Mouse (Mus musculus): ENCODE data around the gene Ptcd1. TPM values are rescaled to one million over a fixed set of nuclear protein-coding genes. Genes with fewer than 3 reads are reported as not detected.

Ptcd1 gene
- total RNA-seq, 1 experiment = 14.3 TPM

DNA sequence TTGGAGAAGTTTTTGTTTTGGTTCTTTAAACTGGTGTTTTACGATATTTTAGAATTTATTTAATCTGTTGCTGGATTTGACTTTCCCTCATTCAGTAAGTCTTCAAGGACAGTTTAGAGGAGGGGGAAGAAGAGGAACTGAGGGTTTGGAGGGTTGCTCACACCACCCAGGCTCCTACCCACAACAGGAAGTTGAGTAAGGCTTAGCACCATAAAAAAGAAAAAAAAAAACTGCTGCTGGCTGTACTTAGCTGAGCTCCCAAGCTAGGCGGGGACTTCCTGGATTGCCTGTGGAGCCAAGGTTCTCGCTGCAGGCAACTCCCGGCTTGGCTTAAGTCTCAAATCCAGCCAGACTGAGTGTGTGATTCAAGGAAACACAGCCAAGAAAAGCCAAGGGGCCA is 50.6 kb downstream of the Ptcd1 start:
- in situ Hi-C loops (cut with MboI; ENCODE audit: low sequenced_read_pairs in 2 of 2, unreplicated experiment in 2 of 2) = no loop called here
- peaks cover 2 to 8% of the 10 kb centered on the region in 2 experiments; a peak in 3 of 4 replicates for H3K4me1 ChIP-seq (ENCODE audit: control insufficient read depth in 2 of 2, insufficient read depth in 2 of 2, low read length in 2 of 2, poor library complexity in 1 of 2)
- no peaks in the 10 kb centered on the region for H3K36me3 ChIP-seq (ENCODE audit: control insufficient read depth, insufficient read depth, low read length, poor library complexity, severe bottlenecking)
- H3K9ac ChIP-seq (ENCODE audit: insufficient read depth, low read depth, low read length, poor library complexity, severe bottlenecking) = no peak overlapping the region; the same call in 1 of the 2 replicates
- H3K4me3 ChIP-seq (ENCODE audit: insufficient read depth in 1 of 2, low read depth in 1 of 2, low read length in 2 of 2, poor library complexity in 1 of 2, severe bottlenecking in 1 of 2) = peak overlapping the region in 1 of 2 experiments; percentile 36; a peak in 1 of 4 replicates
- DNase-seq (ENCODE audit: low read depth, low spot score) = no peak
- H3K27ac ChIP-seq (ENCODE audit: insufficient read depth, low read depth, low read length, poor library complexity, severe bottlenecking) = no peak overlapping the region; the same call in 1 of the 2 replicates
- no peak for TF ChIP-seq CHD2 (IDR thresholded peaks at IDR 0.05; ENCODE audit: low read depth, low read length)
- TF ChIP-seq MAFK (IDR thresholded peaks at IDR 0.05; ENCODE audit: insufficient read depth, low read depth, low read length) = no peak
- no peak for TF ChIP-seq ZNF384 (IDR thresholded peaks at IDR 0.05; ENCODE audit: low read depth, low read length)
- TF ChIP-seq ZC3H11A (IDR thresholded peaks at IDR 0.05; ENCODE audit: borderline replicate concordance, low read depth, low read length) = no peak
- TF ChIP-seq HCFC1 (IDR thresholded peaks at IDR 0.05; ENCODE audit: borderline replicate concordance, insufficient read depth, low read length) = no peak
- H3K9me3 ChIP-seq (ENCODE audit: control insufficient read depth, insufficient read depth, low read depth, low read length) = no peaks in the 10 kb centered on the region

GRCm38 (mm10) chr5:145115736-145116135 is 51.2 kb downstream of the Ptcd1 start:
- Histone ChIP-seq H3K9ac (ENCODE audit: insufficient read depth, low read depth, low read length, poor library complexity, severe bottlenecking) (no peak overlapping the region; the same call in 1 of the 2 replicates), H3K36me3 (ENCODE audit: control insufficient read depth, insufficient read depth, low read length, poor library complexity, severe bottlenecking) (no peaks in the 10 kb centered on the region), H3K27ac (ENCODE audit: insufficient read depth, low read depth, low read length, poor library complexity, severe bottlenecking) (no peak overlapping the region; the same call in 1 of the 2 replicates), H3K9me3 (ENCODE audit: control insufficient read depth, insufficient read depth, low read depth, low read length) (no peaks in the 10 kb centered on the region), H3K4me1 (ENCODE audit: control insufficient read depth in 2 of 2, insufficient read depth in 2 of 2, low read length in 2 of 2, poor library complexity in 1 of 2) (peaks cover 2 to 8% of the 10 kb centered on the region in 2 experiments; a peak in 3 of 4 replicates), H3K4me3 (ENCODE audit: insufficient read depth in 1 of 2, low read depth in 1 of 2, low read length in 2 of 2, poor library complexity in 1 of 2, severe bottlenecking in 1 of 2) (no peak overlapping the region; a peak in 1 of 4 replicates)
- DNase-seq (ENCODE audit: low read depth, low spot score) = no peak
- in situ Hi-C loops (cut with MboI; ENCODE audit: low sequenced_read_pairs in 2 of 2, unreplicated experiment in 2 of 2) = no loop called here
- TF ChIP-seq HCFC1 (IDR thresholded peaks at IDR 0.05; ENCODE audit: borderline replicate concordance, insufficient read depth, low read length) = no peak

DNA sequence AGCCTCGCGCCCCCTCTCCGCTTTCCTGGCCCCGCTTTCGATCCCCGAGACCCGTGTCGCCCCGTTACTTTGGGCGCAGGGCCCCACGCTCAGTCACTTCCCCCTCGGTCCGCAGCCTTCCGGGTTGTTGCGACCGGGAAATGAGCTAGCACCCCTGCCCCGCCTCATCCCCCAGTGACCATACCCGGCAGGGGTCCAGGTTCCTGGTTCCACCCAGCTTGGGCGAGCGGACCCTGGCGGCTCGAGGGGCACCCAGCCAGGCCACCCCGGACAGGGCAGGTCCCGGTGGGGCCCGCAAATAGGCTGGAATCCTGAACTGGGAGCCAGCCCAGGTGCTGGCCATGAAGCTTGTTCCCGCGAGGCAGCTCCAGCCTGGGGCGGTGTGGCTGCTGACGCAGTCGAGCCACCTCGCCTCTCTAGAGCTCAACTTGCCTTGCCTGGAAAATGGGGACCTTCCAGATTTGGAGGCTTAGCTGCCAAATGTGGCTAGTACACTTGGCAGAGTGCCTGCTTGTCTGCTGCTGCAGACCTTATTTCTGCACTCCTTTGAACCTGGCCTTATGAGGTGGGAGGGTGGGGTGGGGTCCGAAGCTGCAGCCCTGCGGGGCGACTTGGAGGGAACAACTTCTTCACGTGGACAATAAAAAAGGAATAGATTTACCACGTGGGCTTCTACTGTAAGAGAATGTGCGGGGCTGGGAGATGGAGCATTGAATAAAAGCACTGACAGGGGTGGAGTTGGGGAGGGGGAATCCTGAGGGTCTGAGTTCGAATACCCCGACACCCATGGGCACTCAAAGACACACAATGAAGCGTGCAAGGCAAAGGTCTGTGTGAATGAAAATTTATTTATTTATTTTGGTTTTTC is 52.1 kb downstream of the Ptcd1 start:
- Histone ChIP-seq H3K9ac (ENCODE audit: insufficient read depth, low read depth, low read length, poor library complexity, severe bottlenecking) (peak overlapping the region; percentile 78), H3K4me3 (ENCODE audit: insufficient read depth in 1 of 2, low read depth in 1 of 2, low read length in 2 of 2, poor library complexity in 1 of 2, severe bottlenecking in 1 of 2) (peak overlapping the region; percentile 81 to 91), H3K36me3 (ENCODE audit: control insufficient read depth, insufficient read depth, low read length, poor library complexity, severe bottlenecking) (no peaks in the 10 kb centered on the region; the same call in none of the 2 replicates), H3K9me3 (ENCODE audit: control insufficient read depth, insufficient read depth, low read depth, low read length) (no peaks in the 10 kb centered on the region), H3K4me1 (ENCODE audit: control insufficient read depth in 2 of 2, insufficient read depth in 2 of 2, low read length in 2 of 2, poor library complexity in 1 of 2) (peaks cover 2 to 12% of the 10 kb centered on the region in 2 experiments; a peak in 3 of 4 replicates), H3K27ac (ENCODE audit: insufficient read depth, low read depth, low read length, poor library complexity, severe bottlenecking) (no peak overlapping the region)
- DNase-seq (ENCODE audit: low read depth, low spot score) = no peak
- no peak for TF ChIP-seq MAFK (IDR thresholded peaks at IDR 0.05; ENCODE audit: insufficient read depth, low read depth, low read length)
- no peak for TF ChIP-seq ZNF384 (IDR thresholded peaks at IDR 0.05; ENCODE audit: low read depth, low read length)
- TF ChIP-seq HCFC1 (IDR thresholded peaks at IDR 0.05; ENCODE audit: borderline replicate concordance, insufficient read depth, low read length) = no peak
- no peak for TF ChIP-seq ZC3H11A (IDR thresholded peaks at IDR 0.05; ENCODE audit: borderline replicate concordance, low read depth, low read length)
- no peak for TF ChIP-seq CHD2 (IDR thresholded peaks at IDR 0.05; ENCODE audit: low read depth, low read length)
- in situ Hi-C loops (cut with MboI; ENCODE audit: low sequenced_read_pairs in 2 of 2, unreplicated experiment in 2 of 2) = no loop called here

DNA sequence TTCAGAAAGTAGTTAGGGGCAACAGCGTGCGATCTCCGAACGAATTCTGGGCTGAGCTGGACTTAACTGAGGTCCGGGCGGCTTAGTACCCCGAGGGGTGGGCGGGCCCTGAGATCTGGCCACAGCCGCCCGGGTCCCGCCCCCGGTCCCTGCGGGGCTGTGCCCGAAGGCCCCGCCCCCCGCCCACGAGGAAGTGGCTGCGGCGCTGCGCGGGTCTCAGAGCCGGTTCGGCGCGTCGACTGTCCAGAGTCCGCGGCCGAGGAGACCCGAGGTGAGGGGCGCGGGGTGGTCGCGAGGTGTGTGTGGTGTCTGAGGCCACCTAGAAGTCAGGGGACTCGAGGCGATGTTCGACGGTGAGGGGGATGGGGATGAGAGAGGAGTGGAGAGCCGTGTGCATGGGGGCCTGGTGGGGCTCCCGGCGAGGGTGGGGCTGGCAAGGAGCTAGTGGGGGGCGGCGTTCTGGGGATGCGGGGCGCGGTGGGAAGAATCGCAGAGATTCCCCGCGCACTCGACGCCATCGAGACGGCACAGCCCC is 52.8 kb downstream of the Ptcd1 start, which contains the start of gene Arpc1b:
Gene Arpc1b (plus strand): TSS at position 145 of the 535 bp plus-strand sequence.
- Histone ChIP-seq H3K9me3 (ENCODE audit: control insufficient read depth, insufficient read depth, low read depth, low read length) (no peaks in the 10 kb centered on the region), H3K36me3 (ENCODE audit: control insufficient read depth, insufficient read depth, low read length, poor library complexity, severe bottlenecking) (peaks cover under 1% of the 10 kb centered on the region), H3K27ac (ENCODE audit: insufficient read depth, low read depth, low read length, poor library complexity, severe bottlenecking) (no peak within 1 kb of the TSS), H3K4me1 (ENCODE audit: control insufficient read depth in 2 of 2, insufficient read depth in 2 of 2, low read length in 2 of 2, poor library complexity in 1 of 2) (peaks cover 2 to 9% of the 10 kb centered on the region in 2 experiments; a peak in 3 of 4 replicates), H3K9ac (ENCODE audit: insufficient read depth, low read depth, low read length, poor library complexity, severe bottlenecking) (peak within 1 kb of the TSS; percentile 78), H3K4me3 (ENCODE audit: insufficient read depth in 1 of 2, low read depth in 1 of 2, low read length in 2 of 2, poor library complexity in 1 of 2, severe bottlenecking in 1 of 2) (peak within 1 kb of the TSS; percentile 81 to 91)
- TF ChIP-seq ZNF384 (IDR thresholded peaks at IDR 0.05; ENCODE audit: low read depth, low read length) (no peak), CHD2 (IDR thresholded peaks at IDR 0.05; ENCODE audit: low read depth, low read length) (no peak), MAFK (IDR thresholded peaks at IDR 0.05; ENCODE audit: insufficient read depth, low read depth, low read length) (no peak), HCFC1 (IDR thresholded peaks at IDR 0.05; ENCODE audit: borderline replicate concordance, insufficient read depth, low read length) (no peak; the same call in 1 of the 2 replicates), ZC3H11A (IDR thresholded peaks at IDR 0.05; ENCODE audit: borderline replicate concordance, low read depth, low read length) (no peak)
- peak; percentile 69 for DNase-seq (ENCODE audit: low read depth, low spot score)
- in situ Hi-C loops (cut with MboI; ENCODE audit: low sequenced_read_pairs in 2 of 2, unreplicated experiment in 2 of 2) = no loop called here
